Mouse (Mus musculus) lung, postnatal 4 days (tissue): ENCODE measurements around the gene Arl9.
"Not testable (repeated sequence)": the region's sequence is repeated elsewhere in the genome, so short reads cannot be mapped to it uniquely, and the experiment has no call there.

Experiments
- DNase-seq, 2 experiments: peaks; one replicate each; pipeline ENCODE4 v3.0.0; 2021

Arl9 gene

DNA sequence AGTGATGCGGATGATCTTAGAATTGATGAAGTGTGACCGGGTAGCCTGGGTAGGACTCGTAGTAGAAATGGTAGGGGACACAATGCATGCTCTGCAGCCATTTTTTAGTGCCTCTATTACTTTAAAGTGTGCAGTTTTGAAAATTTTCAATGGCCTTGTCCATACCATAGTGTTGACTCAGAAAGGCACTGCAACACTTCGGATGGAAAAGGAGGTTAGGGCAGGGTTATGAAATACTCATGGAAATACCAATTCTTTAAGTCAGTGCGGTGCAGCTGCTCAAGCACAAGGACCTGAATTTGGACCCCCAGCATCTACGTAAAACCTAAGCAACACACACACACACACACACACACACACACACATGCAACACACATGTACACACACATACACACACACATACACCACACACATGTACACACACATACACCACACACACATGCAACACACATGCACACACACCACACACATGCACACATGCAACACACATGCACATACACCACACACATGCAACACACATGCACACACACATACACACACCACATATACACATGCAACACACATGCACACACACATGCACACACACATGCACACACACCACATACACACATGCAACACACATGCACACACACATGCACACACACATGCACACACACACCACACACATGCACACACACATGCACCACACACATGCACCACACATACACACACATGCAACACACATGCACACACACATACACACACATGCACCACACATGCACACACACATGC, at the start of gene Arl9:
Arl9 (plus strand) TSS at position 5 of the 771 bp plus-strand sequence.
- DNase-seq = no peak

DNA sequence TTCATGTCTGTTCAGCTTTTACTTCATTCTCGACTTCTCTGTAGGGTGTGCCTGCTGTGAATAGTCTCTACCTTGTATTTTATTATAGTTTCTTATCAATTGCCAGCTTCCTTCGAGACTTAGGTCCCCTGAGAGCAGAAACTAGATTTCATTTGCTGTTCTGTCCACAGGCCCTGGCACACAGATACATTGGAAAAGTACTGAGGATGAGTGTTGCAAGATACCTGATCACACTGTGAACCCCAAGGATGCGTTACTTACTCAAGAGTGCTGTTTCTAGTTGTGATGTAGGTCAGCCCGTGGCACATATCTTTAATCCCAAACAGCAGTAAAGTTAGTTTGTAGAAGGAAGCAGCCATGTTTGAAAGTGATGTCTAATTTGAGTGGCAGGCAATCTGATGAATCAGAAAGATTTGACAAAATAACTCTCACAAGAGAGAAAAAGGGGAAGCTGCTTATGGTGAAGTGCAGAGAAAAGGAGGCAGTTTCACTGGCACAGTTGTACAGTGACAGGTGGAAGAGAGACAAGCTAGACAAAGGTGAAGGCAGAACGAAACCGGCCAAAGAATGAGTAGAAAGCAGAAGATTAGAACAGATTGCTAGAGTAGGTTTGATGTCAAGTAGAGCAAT, 49.5 kb upstream of the Arl9 start:
- DNase-seq = no peak

GRCm38 (mm10) chr5:76955474-76955873, 48.4 kb upstream of the Arl9 start:
- DNase-seq = peak in 1 of 2 experiments; percentile 8

- no peak for DNase-seq
Observed at GRCm38 (mm10) chr5:76957954-76958353, 45.9 kb upstream of the Arl9 start.

DNA sequence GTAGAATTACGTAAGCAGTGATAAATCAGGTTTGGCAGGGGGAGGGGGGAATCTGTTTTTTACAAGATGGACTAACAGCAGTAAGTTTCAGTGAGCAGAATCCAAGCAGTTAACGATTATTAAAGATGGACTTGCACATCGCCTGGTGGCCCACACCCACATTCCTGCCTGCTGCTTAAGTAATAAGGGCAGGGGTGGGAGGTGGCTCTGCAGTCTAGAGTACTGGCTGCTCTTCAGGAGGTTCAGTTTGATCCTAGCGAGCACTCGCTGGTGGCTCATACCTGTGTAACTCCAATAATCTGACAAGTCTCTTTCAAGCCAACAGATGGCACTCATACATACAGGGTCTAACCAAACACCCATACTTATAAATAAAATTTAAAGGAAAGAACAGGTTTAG, 44.3 kb upstream of the Arl9 start:
- DNase-seq = peak in 1 of 2 experiments; percentile 41

DNA sequence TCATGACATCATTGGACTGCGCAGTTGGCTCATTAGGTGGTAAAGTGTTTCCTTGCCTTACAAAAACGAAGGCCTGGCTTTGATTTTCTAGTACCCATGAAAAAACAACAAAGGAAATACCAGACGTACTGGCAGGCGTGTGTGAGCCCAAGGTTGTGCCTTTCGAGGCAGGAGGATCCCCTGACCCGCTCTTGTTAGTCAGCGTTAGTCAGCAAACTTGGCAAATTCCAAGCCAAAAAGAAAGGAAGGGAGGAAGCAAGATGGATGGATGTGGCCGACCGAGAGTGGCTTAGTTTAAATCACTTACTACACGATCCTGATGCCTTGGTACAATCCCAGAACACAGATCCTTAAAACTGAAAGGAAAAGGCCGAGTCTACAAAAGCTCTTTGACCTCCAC, 41.3 kb upstream of the Arl9 start:
- no peak for DNase-seq

DNA sequence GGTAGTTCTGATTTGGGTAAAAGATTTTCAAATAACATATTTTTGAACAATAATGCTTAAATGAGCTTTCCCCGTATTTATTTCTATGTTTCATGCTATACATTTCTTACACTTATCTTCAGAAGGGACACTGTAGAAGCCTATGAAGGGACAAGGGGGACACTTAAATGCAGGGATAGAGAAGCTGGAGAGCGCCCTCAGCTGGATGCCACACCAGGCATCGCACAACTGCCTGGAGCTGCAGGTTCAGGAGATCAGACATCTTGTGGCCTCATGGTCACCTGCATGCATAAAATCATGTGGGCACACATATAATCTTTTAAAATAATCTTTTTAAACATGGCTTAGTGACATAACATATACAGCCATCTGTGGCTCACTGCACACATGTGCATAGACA, 39.2 kb upstream of the Arl9 start:
- DNase-seq = peak in 1 of 2 experiments; percentile 18

GRCm38 (mm10) chr5:76969250-76969649, 34.6 kb upstream of the Arl9 start:
- no peak for DNase-seq

DNA sequence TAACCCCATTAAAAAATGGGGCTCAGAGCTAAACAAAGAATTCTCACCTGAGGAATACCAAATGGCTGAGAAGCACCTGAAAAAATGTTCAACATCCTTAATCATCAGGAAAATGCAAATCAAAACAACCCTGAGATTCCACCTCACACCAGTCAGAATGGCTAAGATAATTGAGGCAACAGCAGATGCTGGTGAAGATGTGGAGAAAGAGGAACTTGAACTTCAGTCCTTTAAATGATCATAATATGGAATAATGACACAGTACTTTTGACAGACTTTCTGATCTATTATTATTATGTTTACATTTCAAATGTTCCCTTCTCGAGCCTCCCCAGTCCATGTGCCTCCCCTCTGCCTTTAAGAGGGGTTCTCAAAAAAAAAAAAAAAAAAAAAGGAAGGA, 32.7 kb upstream of the Arl9 start:
- not testable (repeated sequence) for DNase-seq

DNA sequence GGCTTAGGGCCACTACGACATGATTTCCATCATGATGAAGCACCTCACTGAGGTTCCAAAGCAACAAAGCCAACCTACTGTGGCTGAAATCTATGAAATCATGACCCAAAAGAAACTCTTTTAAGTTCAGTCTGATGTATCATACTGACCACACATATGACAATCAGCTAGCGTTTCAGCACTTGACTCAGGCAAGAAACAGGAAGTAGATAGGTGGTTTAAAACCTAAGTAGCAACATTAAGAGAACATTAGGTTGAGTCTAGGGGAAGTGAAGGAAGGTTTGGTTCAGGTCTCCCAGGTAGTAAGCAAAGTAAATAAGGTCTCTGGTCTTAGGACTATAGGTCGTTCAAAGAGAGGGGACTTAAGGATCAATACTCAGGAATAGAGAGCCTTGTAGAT, 30.4 kb upstream of the Arl9 start:
- no peak for DNase-seq

- no peak for DNase-seq
Observed at GRCm38 (mm10) chr5:76974207-76974553, 29.7 kb upstream of the Arl9 start.

GRCm38 (mm10) chr5:76974554-76975285, 29.1 kb upstream of the Arl9 start, which contains the start of gene Srp72:
Gene Srp72, plus strand, starts transcription at chr5:76974683.
- DNase-seq = peak; percentile 88 to 89

DNA sequence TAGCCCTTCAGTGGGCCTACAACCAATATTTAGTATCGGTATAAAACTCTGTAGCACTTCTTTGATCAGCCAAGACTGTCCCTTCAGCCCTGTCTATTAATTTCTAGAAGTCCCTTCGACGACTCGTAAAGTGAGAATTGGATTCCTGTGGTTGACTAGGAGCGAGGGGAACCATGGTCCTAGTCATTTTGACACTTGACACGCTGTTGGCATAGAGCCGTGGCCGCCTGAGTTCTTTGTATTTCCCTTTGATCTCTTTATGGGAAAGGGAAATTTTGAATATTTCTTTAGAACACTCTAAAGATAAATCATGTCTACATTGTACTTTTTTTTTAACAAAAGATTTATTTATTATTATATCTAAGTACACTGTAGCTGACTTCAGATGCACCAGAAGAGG, 28.1 kb upstream of the Arl9 start:
- DNase-seq = no peak

GRCm38 (mm10) chr5:76984015-76984414, 19.8 kb upstream of the Arl9 start:
- no peak for DNase-seq

GRCm38 (mm10) chr5:76990789-76991188, 13.1 kb upstream of the Arl9 start:
- DNase-seq = no peak

GRCm38 (mm10) chr5:76993174-76993814, 10.6 kb upstream of the Arl9 start:
- DNase-seq = no peak

- no peak for DNase-seq
Observed at GRCm38 (mm10) chr5:76998416-76998815, 5.4 kb upstream of the Arl9 start.

DNA sequence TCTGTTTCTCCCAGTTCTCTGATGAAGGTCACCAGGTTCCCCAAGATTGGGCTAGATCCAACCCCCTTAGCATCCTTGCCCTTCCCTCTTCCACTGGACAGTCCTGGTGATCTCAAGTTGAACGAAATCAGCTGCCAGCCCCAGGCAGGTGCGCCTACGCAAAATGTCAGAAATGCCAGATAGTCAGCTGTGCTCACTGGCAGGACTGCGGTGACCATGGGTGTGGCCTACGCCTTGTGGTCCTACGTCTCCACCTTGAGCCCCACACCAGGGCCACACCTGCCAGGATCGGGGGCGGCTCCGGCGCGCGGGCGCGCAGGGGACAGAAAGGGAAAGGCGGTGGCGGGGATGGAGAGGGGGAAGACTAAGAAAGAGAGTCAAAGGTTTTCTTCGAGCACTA, 2.7 kb upstream of the Arl9 start:
- DNase-seq = no peak

DNA sequence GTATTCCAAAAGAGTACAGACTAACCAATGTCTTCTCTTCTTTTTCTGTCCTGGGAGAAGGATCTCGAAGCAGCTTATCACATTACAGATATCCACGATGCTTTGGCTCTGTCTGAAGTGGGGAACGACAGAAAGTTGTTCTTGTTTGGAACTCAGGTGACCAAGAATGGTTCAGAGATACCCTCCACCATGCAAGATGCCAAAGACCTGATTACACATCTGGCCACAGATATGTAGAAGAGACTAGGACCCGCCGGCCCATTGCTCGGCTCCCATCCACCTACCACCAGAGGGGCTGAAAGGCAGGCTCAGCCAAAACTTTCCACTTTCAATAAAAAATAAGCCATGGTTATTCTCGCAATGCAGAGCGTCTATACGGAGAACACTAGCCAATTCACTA, 6.5 kb downstream of the Arl9 start:
- no peak for DNase-seq

DNA sequence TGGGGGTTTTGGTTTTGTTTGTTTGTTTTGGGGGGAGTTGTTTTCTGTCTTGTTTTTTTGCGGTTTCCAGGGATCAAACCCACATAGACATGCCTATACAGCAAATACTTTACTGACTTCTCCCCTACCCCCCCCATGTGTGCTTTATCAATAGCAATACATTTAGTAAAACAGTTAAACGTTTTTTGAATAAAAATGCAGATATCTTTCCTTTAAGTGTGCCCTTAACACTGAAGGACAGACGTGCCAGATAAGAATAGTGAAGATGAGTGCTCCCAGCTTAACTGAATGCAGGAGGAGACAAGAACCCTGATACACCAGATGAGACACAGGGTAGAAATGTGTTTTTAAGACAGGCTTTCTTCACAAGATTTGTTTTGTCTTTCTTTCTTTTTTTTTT, 7.2 kb downstream of the Arl9 start:
- DNase-seq = no peak

DNA sequence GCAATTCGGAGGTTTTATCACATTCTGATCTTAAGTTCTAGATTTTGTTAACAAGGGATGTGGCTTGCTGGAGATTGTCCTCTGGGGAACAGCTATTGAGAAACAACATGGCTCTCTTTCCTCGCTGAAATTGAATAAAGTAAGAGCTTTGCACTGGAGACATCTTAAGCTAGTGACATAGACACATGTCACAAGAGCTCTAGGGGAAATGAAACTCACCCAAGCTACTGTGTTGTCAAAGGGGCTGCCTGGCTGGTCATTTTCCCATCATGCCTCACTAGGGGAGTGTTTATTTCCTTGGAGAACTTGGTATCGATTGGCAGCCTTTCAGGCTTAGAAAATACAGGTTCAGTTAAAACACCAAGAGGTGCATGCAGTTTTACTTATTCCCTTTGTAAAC, 9.3 kb downstream of the Arl9 start:
- DNase-seq = no peak

DNA sequence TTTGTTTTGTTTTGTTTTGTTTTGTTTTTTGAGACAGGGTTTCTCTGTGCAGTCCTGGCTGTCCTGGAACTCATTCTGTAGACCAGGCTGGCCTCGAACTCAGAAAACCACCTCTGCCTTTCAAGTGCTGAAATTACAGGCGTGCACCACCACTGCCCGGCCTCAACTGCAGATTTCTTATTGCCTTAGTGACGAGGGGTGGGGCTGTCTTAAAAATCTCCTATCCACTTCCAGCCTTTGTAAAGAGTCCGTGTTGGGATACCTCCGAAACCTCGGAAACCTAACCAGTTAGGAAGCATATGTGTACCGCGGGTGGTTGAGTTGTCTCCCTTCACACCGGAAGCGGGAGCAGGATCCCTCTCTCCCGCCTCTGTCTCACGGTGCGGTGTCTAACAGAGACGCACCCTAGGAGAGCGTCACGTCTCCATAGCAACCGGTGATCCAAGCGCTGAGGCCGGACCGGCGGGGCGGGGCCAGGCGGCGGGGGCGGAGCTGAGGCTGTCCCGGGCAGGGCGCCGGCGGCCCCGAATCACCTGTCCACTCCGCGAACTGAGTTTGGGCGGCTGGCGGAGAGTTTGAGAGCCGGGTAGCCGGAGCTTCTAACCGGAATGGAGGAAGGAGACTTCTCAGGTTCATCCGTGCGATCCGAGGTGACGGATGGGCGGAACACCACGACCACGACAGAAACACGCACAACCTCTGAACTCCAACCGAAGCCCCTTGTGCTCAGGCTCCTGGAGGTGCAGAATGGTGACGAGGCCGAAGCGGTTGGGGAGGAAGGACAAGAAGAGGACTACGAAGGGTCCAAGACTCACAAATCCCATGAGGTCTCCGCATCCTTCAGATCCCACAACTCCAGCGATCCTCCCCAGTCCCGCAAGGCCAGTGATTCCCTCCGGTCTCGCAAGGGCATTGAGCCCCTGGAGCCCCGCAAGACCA, 12.0 kb downstream of the Arl9 start, which contains the start of gene Thegl:
Thegl (plus strand) TSS at position 480 of the 939 bp plus-strand sequence.
- DNase-seq = peak; percentile 85 to 86
